Mouse (Mus musculus) regulatory T cell (primary cell): Measurements from ENCODE around the gene Cfi.

Experiments
- in situ Hi-C: fragments of 300-600 bp; cut with MboI, MseI; formaldehyde crosslinking; loops from one replicate; pipeline ENCODE4 v1.15.1; 2025; ENCODE audit warnings: high pct_unique_total_duplicates

The Cfi gene

DNA sequence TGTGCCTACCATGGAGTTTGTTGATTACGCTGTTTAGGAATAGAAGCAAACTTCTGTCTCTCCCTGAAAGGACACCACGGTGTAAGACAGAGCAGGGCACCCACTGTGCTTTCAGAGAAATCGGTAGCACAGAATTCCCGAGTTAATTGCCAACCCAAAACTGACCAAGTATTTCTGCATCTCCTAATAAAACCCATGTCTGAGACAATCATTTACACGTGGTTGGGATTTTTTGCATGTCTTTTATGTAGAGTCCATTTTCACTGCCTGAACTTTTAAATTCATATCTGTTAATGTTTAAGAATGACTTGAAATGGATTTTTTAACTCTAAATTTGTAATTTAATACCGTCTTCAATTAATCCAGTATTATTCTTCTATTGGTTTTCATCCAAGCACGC is 87.9 kb downstream of the Cfi start:
- in situ Hi-C loops, result no loop called here
